Mouse (Mus musculus): ENCODE data around the gene Olfr427. TPM values are rescaled to one million over a fixed set of nuclear protein-coding genes. Genes with fewer than 3 reads are reported as not detected.

Olfr427 gene
- polyA plus RNA-seq (2015; fragmentation: Illumina TruSeq; extraction: RNeasy Lipid Tissue Mini Kit (QIAGEN cat#74804); ENCODE audit: insufficient read depth, low read depth, low replicate concordance), result not detected

GRCm38 (mm10) chr1:174096591-174096990 lies at the start of gene Olfr427:
Gene Olfr427, plus strand, starts transcription at chr1:174096891.

GRCm38 (mm10) chr1:174048893-174049292 lies 47.8 kb upstream of the Olfr427 start, which contains the start of gene Olfr432:
Gene Olfr432, plus strand, starts transcription at chr1:174049205.

GRCm38 (mm10) chr1:174066305-174066704 lies 30.4 kb upstream of the Olfr427 start, which contains the start of gene Olfr430:
Gene Olfr430, plus strand, starts transcription at chr1:174066605.

DNA sequence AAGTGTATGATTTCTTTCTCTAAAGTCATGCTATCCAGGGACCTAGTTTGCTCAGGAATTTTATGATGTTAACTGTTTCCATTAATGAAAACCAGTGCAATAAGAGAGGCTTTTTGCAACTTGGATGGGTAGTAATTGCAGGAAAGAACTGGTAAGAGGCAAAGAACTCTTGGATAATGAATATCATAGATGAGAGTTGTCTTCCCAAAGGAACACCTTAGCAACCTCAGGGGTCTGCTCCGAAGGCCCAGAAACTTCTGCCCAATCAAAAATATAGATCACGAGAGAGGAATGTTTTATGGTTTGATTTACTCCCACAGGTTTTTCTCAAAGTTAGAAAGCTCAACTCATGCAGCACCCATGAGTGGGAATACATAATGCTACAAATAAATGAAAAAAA lies 12.7 kb upstream of the Olfr427 start, which contains the start of gene Olfr429:
Gene Olfr429 (plus strand): TSS at position 301 of the 400 bp plus-strand sequence.

DNA sequence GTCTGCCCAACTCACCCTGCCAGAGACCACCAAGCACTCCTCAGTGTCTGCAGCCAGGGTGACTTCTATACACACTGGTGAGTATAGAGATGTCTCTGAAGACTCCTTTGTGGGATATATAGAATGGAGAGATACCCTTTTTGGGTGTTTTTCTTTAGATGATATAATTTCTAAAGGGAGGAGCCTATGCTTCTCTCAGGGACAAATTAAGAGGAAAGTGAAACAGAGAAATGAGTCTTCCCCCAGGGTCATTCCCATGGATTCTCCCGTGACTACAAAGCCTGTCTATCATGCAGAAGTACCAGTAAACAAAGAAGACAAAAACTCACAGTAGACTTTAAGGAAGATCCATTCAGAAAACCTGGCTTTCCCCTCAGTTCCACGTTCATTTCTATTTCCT lies 24.4 kb downstream of the Olfr427 start, which contains the start of gene Olfr231:
Gene Olfr231 (minus strand): TSS at position 101 of the 400 bp plus-strand sequence.

DNA sequence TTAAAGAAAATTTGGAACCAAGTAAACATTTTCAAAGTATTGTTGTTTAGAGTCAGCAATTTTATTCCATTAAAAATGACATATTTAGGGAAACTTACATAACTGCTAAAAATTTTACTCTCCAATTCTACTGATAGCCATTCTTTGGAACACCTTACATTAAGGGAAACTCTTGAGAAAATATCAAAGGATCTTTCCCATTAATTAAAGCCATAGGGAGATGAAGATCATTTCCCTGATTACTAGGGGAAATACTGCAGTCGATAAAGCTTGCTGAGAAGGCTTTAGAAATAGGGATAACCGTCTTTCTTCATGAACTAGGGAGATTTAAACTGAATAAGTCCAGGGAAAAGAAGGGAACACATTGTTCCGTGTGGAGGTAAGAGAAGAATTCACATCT lies 34.5 kb downstream of the Olfr427 start, which contains the start of gene Olfr424:
Gene Olfr424 (plus strand): TSS at position 301 of the 400 bp plus-strand sequence.

Other genes starting within 250 kb of the Olfr427 start
- 3.5 TPM for gene Ifi211, start 183.8 kb upstream of the Olfr427 start, polyA plus RNA-seq (2015; fragmentation: Illumina TruSeq; extraction: RNeasy Lipid Tissue Mini Kit (QIAGEN cat#74804); ENCODE audit: insufficient read depth, low read depth, low replicate concordance)
- 18.1 TPM for gene Mndal, start 154.4 kb upstream of the Olfr427 start, polyA plus RNA-seq (2015; fragmentation: Illumina TruSeq; extraction: RNeasy Lipid Tissue Mini Kit (QIAGEN cat#74804); ENCODE audit: insufficient read depth, low read depth, low replicate concordance)
- gene Ifi203, start 154.2 kb upstream of the Olfr427 start, polyA plus RNA-seq (2015; fragmentation: Illumina TruSeq; extraction: RNeasy Lipid Tissue Mini Kit (QIAGEN cat#74804); ENCODE audit: insufficient read depth, low read depth, low replicate concordance), result 13.1 TPM
- gene Ifi202b, start 114.1 kb upstream of the Olfr427 start, polyA plus RNA-seq (2015; fragmentation: Illumina TruSeq; extraction: RNeasy Lipid Tissue Mini Kit (QIAGEN cat#74804); ENCODE audit: insufficient read depth, low read depth, low replicate concordance), result not detected
- gene Ifi205, start 65.1 kb upstream of the Olfr427 start, polyA plus RNA-seq (2015; fragmentation: Illumina TruSeq; extraction: RNeasy Lipid Tissue Mini Kit (QIAGEN cat#74804); ENCODE audit: insufficient read depth, low read depth, low replicate concordance), result 11.4 TPM
- gene Olfr433, start 56.2 kb upstream of the Olfr427 start, polyA plus RNA-seq (2015; fragmentation: Illumina TruSeq; extraction: RNeasy Lipid Tissue Mini Kit (QIAGEN cat#74804); ENCODE audit: insufficient read depth, low read depth, low replicate concordance), result not detected
- not detected for gene Olfr432, start 47.7 kb upstream of the Olfr427 start, polyA plus RNA-seq (2015; fragmentation: Illumina TruSeq; extraction: RNeasy Lipid Tissue Mini Kit (QIAGEN cat#74804); ENCODE audit: insufficient read depth, low read depth, low replicate concordance)
- gene Olfr430, start 30.3 kb upstream of the Olfr427 start, polyA plus RNA-seq (2015; fragmentation: Illumina TruSeq; extraction: RNeasy Lipid Tissue Mini Kit (QIAGEN cat#74804); ENCODE audit: insufficient read depth, low read depth, low replicate concordance), result not detected
- not detected for gene Olfr429, start 12.6 kb upstream of the Olfr427 start, polyA plus RNA-seq (2015; fragmentation: Illumina TruSeq; extraction: RNeasy Lipid Tissue Mini Kit (QIAGEN cat#74804); ENCODE audit: insufficient read depth, low read depth, low replicate concordance)
- not detected for gene Olfr231, start 24.3 kb downstream of the Olfr427 start, polyA plus RNA-seq (2015; fragmentation: Illumina TruSeq; extraction: RNeasy Lipid Tissue Mini Kit (QIAGEN cat#74804); ENCODE audit: insufficient read depth, low read depth, low replicate concordance)
- not detected for gene Olfr424, start 34.6 kb downstream of the Olfr427 start, polyA plus RNA-seq (2015; fragmentation: Illumina TruSeq; extraction: RNeasy Lipid Tissue Mini Kit (QIAGEN cat#74804); ENCODE audit: insufficient read depth, low read depth, low replicate concordance)
- gene Olfr420, start 58.7 kb downstream of the Olfr427 start, polyA plus RNA-seq (2015; fragmentation: Illumina TruSeq; extraction: RNeasy Lipid Tissue Mini Kit (QIAGEN cat#74804); ENCODE audit: insufficient read depth, low read depth, low replicate concordance), result not detected
- gene Spta1, start 75.9 kb downstream of the Olfr427 start, polyA plus RNA-seq (2015; fragmentation: Illumina TruSeq; extraction: RNeasy Lipid Tissue Mini Kit (QIAGEN cat#74804); ENCODE audit: insufficient read depth, low read depth, low replicate concordance), result 0.17 TPM
- not detected for gene Olfr419, start 155.2 kb downstream of the Olfr427 start, polyA plus RNA-seq (2015; fragmentation: Illumina TruSeq; extraction: RNeasy Lipid Tissue Mini Kit (QIAGEN cat#74804); ENCODE audit: insufficient read depth, low read depth, low replicate concordance)
- gene Mptx1, start 233.6 kb downstream of the Olfr427 start, polyA plus RNA-seq (2015; fragmentation: Illumina TruSeq; extraction: RNeasy Lipid Tissue Mini Kit (QIAGEN cat#74804); ENCODE audit: insufficient read depth, low read depth, low replicate concordance), result not detected